Mouse (Mus musculus) CH12.LX (cell line): Measurements from ENCODE around the gene Zfp638.

ENCODE experiments used
- POLR2A ChIP-seq: IDR thresholded peaks from 2 replicates; pipeline ENCODE4 v1.6.1; 2011; ENCODE audit warnings: low read depth, mild to moderate bottlenecking, improper control_type of control experiment, low read length
- USF2 ChIP-seq: conservative IDR thresholded peaks from 2 replicates; pipeline ENCODE4 v1.6.1; 2011; ENCODE audit warnings: low read depth, low read length, improper control_type of control experiment

DNA sequence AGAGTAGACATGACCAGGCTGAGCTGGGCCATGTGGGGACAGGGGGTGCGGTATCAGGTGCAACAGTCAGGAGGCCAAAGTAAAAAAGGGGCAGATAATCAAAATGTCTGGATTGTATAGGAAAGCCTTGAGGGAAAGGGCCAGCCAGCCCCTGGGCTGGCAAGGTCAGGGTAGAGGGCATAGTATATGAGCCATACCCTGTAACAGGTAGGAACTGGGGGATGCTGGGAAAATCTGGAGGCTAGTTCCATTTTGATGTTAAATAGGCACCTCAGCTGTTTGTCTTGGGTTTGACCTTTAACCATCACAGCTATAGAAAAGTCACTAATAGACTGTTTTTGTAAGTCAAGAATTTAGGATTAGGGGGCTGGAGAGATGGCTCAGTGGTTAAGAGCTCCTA, 26.7 kb downstream of the Zfp638 start:
- TF ChIP-seq USF2 (no peak), POLR2A (no peak)
